Comparison of ENCODE assay signal across 12 mouse cellular contexts in the genomic region with DNA sequence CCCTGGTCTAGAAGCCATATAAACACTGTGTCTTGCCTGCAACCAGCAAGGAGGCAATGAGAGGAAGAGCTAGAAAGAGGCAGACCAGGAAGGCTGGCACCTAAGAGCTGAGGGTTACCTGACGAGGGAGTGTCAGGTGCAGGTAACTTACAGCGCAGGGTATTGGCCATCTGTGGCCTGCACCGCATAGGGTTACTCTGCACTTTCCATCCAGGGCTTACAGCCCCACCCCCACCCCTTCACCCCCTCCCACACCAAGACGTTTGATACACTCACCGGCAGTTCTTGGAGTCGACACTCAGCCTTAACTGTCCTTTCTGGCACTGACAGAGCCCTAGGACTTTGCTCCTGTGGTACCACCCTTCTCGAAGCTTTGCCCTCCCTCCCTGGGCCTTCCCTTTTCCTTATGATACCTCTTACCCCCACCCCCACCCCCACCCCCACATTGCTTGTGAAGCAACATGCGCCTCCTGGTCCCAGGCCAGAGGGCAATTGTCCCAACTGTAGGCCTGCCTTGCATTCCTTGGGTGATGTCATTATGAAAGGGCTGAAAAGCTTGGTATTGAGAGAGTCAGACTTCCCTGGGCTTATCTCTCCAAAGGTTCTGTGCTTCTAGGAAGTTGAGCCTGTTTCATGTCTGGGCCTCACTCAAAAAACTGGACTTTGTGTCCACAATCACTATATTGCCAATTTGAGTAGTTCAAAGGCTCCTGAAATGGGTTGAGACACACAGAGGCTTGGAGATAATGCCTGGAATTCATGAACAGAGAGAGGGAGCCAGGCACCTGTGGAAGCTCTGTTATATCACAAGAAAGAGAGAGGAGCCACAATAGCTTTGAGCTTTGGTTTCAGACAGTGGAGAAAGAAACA. TPM values are rescaled to one million over a fixed set of nuclear protein-coding genes. Genes with fewer than 3 reads are reported as not detected.
DNase-seq lines count a peak whose midpoint lies in the region; ATAC-seq lines count a peak whose summit lies in the region.
"Had no signal": no experiment of that assay in that cellular context is flagged by ENCODE, and none has a peak within 500 bp of the region (broad histone marks: within the 10 kb centered on the region; RNA-seq: fewer than 3 reads in every experiment).

No protein-coding gene starts in this region.

- H3K27me3 ChIP-seq in heart, embryonic 10.5 days (ENCODE audit: insufficient read depth, poor library complexity, severe bottlenecking), result no peaks in the 10 kb centered on the region
- H3K27me3 ChIP-seq in heart, embryonic 14.5 days (ENCODE audit: control insufficient read depth, insufficient read depth, low read length), result no peaks in the 10 kb centered on the region
- no peaks in the 10 kb centered on the region for H3K27me3 ChIP-seq in midbrain, embryonic 14.5 days (ENCODE audit: control insufficient read depth, insufficient read depth, low read length)
- no peaks in the 10 kb centered on the region for H3K27me3 ChIP-seq in midbrain, embryonic 13.5 days
- H3K27me3 ChIP-seq: limb, embryonic 15.5 days; neural tube, embryonic 12.5 days had no signal

- WGBS in heart, embryonic 10.5 days, result 43% methylated on average over 8 of the region's 8 CpGs
- WGBS in heart, embryonic 14.5 days, result 47% methylated on average over 8 of the region's 8 CpGs
- 82% methylated on average over 8 of the region's 8 CpGs for WGBS in midbrain, embryonic 14.5 days
- WGBS in midbrain, embryonic 13.5 days, result 82% methylated on average over 8 of the region's 8 CpGs

- no peaks in the 10 kb centered on the region for H3K9me3 ChIP-seq in heart, embryonic 10.5 days
- no peaks in the 10 kb centered on the region for H3K9me3 ChIP-seq in heart, embryonic 14.5 days (ENCODE audit: control insufficient read depth, low read length)
- no peaks in the 10 kb centered on the region for H3K9me3 ChIP-seq in midbrain, embryonic 14.5 days (ENCODE audit: control insufficient read depth, low read length)
- H3K9me3 ChIP-seq in midbrain, embryonic 13.5 days, result no peaks in the 10 kb centered on the region
- H3K9me3 ChIP-seq: hindbrain, embryonic 10.5 days; limb, embryonic 15.5 days; neural tube, embryonic 12.5 days had no signal

- no peak overlapping the region for H3K9ac ChIP-seq in heart, embryonic 14.5 days (ENCODE audit: low read length)
- H3K9ac ChIP-seq in midbrain, embryonic 14.5 days (replicated peaks; ENCODE audit: low read length), result no peak overlapping the region
- no peak overlapping the region for H3K9ac ChIP-seq in midbrain, embryonic 13.5 days (replicated peaks)
- H3K9ac ChIP-seq: limb, embryonic 15.5 days; neural tube, embryonic 12.5 days had no signal

- H3K27ac ChIP-seq in heart, embryonic 10.5 days, result peak overlapping the region; percentile 70; the same call in 1 of the 2 replicates
- peak overlapping the region; percentile 70 to 79 for H3K27ac ChIP-seq in heart, embryonic 14.5 days (replicated peaks in 1 of 2; ENCODE audit: control insufficient read depth in 1 of 2, insufficient read depth in 1 of 2, low read depth in 2 of 2, low read length in 2 of 2)
- H3K27ac ChIP-seq in midbrain, embryonic 14.5 days (replicated peaks; ENCODE audit: low read depth, low read length), result no peak overlapping the region
- no peak overlapping the region for H3K27ac ChIP-seq in midbrain, embryonic 13.5 days
- H3K27ac ChIP-seq: hindbrain, embryonic 10.5 days; limb, embryonic 15.5 days; neural tube, embryonic 12.5 days had no signal

- no peaks in the 10 kb centered on the region for H3K36me3 ChIP-seq in heart, embryonic 10.5 days
- H3K36me3 ChIP-seq in heart, embryonic 14.5 days (ENCODE audit: control insufficient read depth, insufficient read depth, low read length), result no peaks in the 10 kb centered on the region
- no peaks in the 10 kb centered on the region for H3K36me3 ChIP-seq in midbrain, embryonic 14.5 days (ENCODE audit: control insufficient read depth, insufficient read depth, low read length)
- H3K36me3 ChIP-seq in midbrain, embryonic 13.5 days, result no peaks in the 10 kb centered on the region
- H3K36me3 ChIP-seq: hindbrain, embryonic 10.5 days; limb, embryonic 15.5 days; neural tube, embryonic 12.5 days had no signal

- peak overlapping the region; percentile 9 for H3K4me2 ChIP-seq in heart, embryonic 14.5 days (ENCODE audit: low read length)
- no peak overlapping the region for H3K4me2 ChIP-seq in midbrain, embryonic 14.5 days (ENCODE audit: low read length)
- H3K4me2 ChIP-seq in midbrain, embryonic 13.5 days (replicated peaks), result no peak overlapping the region
- H3K4me2 ChIP-seq: limb, embryonic 15.5 days; neural tube, embryonic 12.5 days had no signal

- no peak overlapping the region for H3K4me3 ChIP-seq in heart, embryonic 10.5 days
- H3K4me3 ChIP-seq in heart, embryonic 14.5 days (ENCODE audit: control insufficient read depth in 1 of 2, insufficient read depth in 1 of 2, low read depth in 1 of 2, low read length in 2 of 2), result no peak overlapping the region
- no peak overlapping the region for H3K4me3 ChIP-seq in midbrain, embryonic 14.5 days (replicated peaks; ENCODE audit: low read depth, low read length)
- no peak overlapping the region for H3K4me3 ChIP-seq in midbrain, embryonic 13.5 days (replicated peaks)
- H3K4me3 ChIP-seq: hindbrain, embryonic 10.5 days; limb, embryonic 15.5 days; megakaryocyte, embryonic 14.5 days; neural tube, embryonic 12.5 days had no signal

- no peak for DNase-seq in heart, embryonic 10.5 days (ENCODE audit: low spot score)
- no peak for DNase-seq in heart, adult 8-10 months (ENCODE audit: low spot score)
- peak; percentile 39 for DNase-seq in adipocyte (ENCODE audit: low spot score)
- DNase-seq in lung, postnatal 10 days, result peak; percentile 66
- DNase-seq in midbrain, embryonic 14.5 days, result no peak
- no peak for DNase-seq in cerebellum, postnatal 36 days

- H3K4me1 ChIP-seq in heart, embryonic 10.5 days, result peaks cover 38% of the 10 kb centered on the region
- peaks cover 31 to 56% of the 10 kb centered on the region in 2 experiments for H3K4me1 ChIP-seq in heart, embryonic 14.5 days (ENCODE audit: control insufficient read depth in 2 of 2, insufficient read depth in 2 of 2, low read length in 2 of 2)
- 0 out of 2 replicates have a peak, but pooled peaks cover 8% of the 10 kb centered on the region for H3K4me1 ChIP-seq in midbrain, embryonic 14.5 days (ENCODE audit: control insufficient read depth, insufficient read depth, low read length)
- peaks cover 17% of the 10 kb centered on the region for H3K4me1 ChIP-seq in midbrain, embryonic 13.5 days (replicated peaks)

- peak; percentile 60 for ATAC-seq in heart, embryonic 14.5 days (ENCODE audit: insufficient number of reproducible peaks, insufficient read depth, low FRiP score, low read depth)
- no peak for ATAC-seq in midbrain, embryonic 14.5 days (ENCODE audit: low FRiP score, low TSS enrichment)
- ATAC-seq in midbrain, embryonic 13.5 days, result no peak

RNA-seq across cellular contexts. Expression of gene Wipf3, which starts 43.7 kb away (rescaled TPM):
- polyA plus RNA-seq in heart, embryonic 10.5 days (2016; fragmentation: Nextera tagmentation; extraction: Ambion mirVana), result 1.0 and 1.8 TPM in 2 replicates
- 10 to 100 TPM; 28.5 to 45.5 (median 37.8) TPM for total RNA-seq in heart, adult 8-10 months (2022)
- polyA plus RNA-seq in heart, embryonic 14.5 days (2014; fragmentation: Nextera tagmentation; extraction: Ambion mirVana), result 6.5 and 6.9 TPM in 2 replicates
- polyA plus RNA-seq in midbrain, embryonic 14.5 days (2014; fragmentation: Nextera tagmentation; extraction: Ambion mirVana), result 4.8 and 5.0 TPM in 2 replicates
- polyA plus RNA-seq in midbrain, embryonic 13.5 days (2015; fragmentation: Nextera tagmentation; extraction: Ambion mirVana), result 2.8 and 3.0 TPM in 2 replicates

Comparison
In these comparisons a context has a peak if more than half of its experiments do, and no peak if none do; other contexts are left out.
1. DNase-seq: peak in adipocyte (single experiment) and lung, postnatal 10 days (single experiment); none in heart, embryonic 10.5 days (single experiment), heart, adult 8-10 months (single experiment), midbrain, embryonic 14.5 days (single experiment) and cerebellum, postnatal 36 days (0 of 2).
2. H3K27ac ChIP-seq: peak in heart, embryonic 10.5 days (single experiment) and heart, embryonic 14.5 days (2 of 2); none in midbrain, embryonic 14.5 days (single experiment) and midbrain, embryonic 13.5 days (single experiment).